Mouse (Mus musculus) bone marrow, adult 2 months (tissue): ENCODE measurements around the gene Ppm1e.

Experiments used
- CTCF ChIP-seq: fragments of 200-500 bp; IDR thresholded peaks from 2 replicates; pipeline ENCODE4 v1.5.1; 2011; ENCODE audit warnings: low read length, control low read depth; ENCODE audit not compliant: control insufficient read depth, insufficient read depth
- POLR2A ChIP-seq: fragments of 200-500 bp; IDR thresholded peaks from 2 replicates; pipeline ENCODE4 v1.6.1; 2011; ENCODE audit warnings: low read depth, mild to moderate bottlenecking, control low read depth, low read length, borderline replicate concordance; ENCODE audit not compliant: control insufficient read depth

GRCm38 (mm10) chr11:87398402-87398801, 39.6 kb upstream of the Ppm1e start:
- TF ChIP-seq CTCF (no peak), POLR2A (no peak)
